Mouse (Mus musculus): ENCODE measurements at regions not wholly inside any gene's neighbourhood (a gene's known extent, or its start where the extent isn't known, plus 50 kb on each side); places are given as distances from the start of the nearest gene placed in this dataset.

DNA sequence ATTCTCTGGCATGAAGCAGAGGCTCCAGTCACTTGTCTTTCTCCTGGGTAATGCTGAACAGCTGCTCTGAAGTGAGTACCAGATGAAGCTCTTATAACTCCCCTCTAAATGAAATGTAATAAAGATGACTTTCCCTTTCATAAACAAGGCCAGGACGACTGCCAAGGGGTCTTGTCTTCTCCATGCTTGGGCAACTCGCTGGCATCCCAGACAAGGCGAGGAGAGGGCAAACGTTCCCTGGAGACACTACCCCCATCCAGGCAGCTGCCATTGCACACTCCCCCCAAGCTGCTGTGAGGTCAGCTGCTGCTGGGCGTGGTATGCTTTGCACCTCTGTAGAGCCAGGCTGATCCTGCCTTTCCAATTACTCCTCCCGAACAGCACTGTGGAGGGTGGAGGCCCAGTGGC is 63.1 kb upstream of the Cxcl12 start:
- no peaks in the 10 kb centered on the region for H3K27me3 ChIP-seq (ENCODE audit: control insufficient read depth, insufficient read depth, low read length)
- H3K27ac ChIP-seq (ENCODE audit: insufficient read depth, low read depth, low read length), result no peak overlapping the region
- no peaks in the 10 kb centered on the region for H3K4me1 ChIP-seq (ENCODE audit: control insufficient read depth, insufficient read depth, insufficient read length, low read length)
- TF ChIP-seq POLR2A (IDR thresholded peaks at IDR 0.05; ENCODE audit: low read depth, low read length) (no peak), CTCF (IDR thresholded peaks at IDR 0.05; ENCODE audit: extremely low read depth, insufficient read length, insufficient replicate concordance, low read depth, low read length) (no peak)
- WGBS, result 40% methylated on average over 6 of the region's 6 CpGs
- H3K4me3 ChIP-seq (ENCODE audit: low read depth, low read length), result no peak overlapping the region
- H3K36me3 ChIP-seq (ENCODE audit: control insufficient read depth, insufficient read depth, low read length), result no peaks in the 10 kb centered on the region

GRCm38 (mm10) chr6:117110291-117110690 is 58.0 kb upstream of the Cxcl12 start:
- Histone ChIP-seq H3K4me1 (ENCODE audit: control insufficient read depth, insufficient read depth, insufficient read length, low read length) (no peaks in the 10 kb centered on the region), H3K27me3 (ENCODE audit: control insufficient read depth, insufficient read depth, low read length) (no peaks in the 10 kb centered on the region), H3K4me3 (ENCODE audit: low read depth, low read length) (no peak overlapping the region), H3K27ac (ENCODE audit: insufficient read depth, low read depth, low read length) (no peak overlapping the region), H3K36me3 (ENCODE audit: control insufficient read depth, insufficient read depth, low read length) (no peaks in the 10 kb centered on the region)
- WGBS, result 55% methylated on average over 3 of the region's 3 CpGs
- no peak for TF ChIP-seq POLR2A (IDR thresholded peaks at IDR 0.05; ENCODE audit: low read depth, low read length)
- TF ChIP-seq CTCF (IDR thresholded peaks at IDR 0.05; ENCODE audit: extremely low read depth, insufficient read length, insufficient replicate concordance, low read depth, low read length), result no peak

- WGBS, result 47% methylated on average over 8 of the region's 8 CpGs
- TF ChIP-seq POLR2A (IDR thresholded peaks at IDR 0.05; ENCODE audit: low read depth, low read length) (no peak), CTCF (IDR thresholded peaks at IDR 0.05; ENCODE audit: extremely low read depth, insufficient read length, insufficient replicate concordance, low read depth, low read length) (no peak)
- H3K4me1 ChIP-seq (ENCODE audit: control insufficient read depth, insufficient read depth, insufficient read length, low read length), result no peaks in the 10 kb centered on the region
Observed at GRCm38 (mm10) chr6:117114859-117115258, 53.5 kb upstream of the Cxcl12 start.

GRCm38 (mm10) chr6:117118081-117118480 is 50.3 kb upstream of the Cxcl12 start:
- no peaks in the 10 kb centered on the region for H3K36me3 ChIP-seq (ENCODE audit: control insufficient read depth, insufficient read depth, low read length)

More at GRCm38 (mm10) chr6:117114859-117115258, 53.5 kb upstream of the Cxcl12 start:
- H3K4me3 ChIP-seq (ENCODE audit: low read depth, low read length), result no peak overlapping the region
- H3K27ac ChIP-seq (ENCODE audit: insufficient read depth, low read depth, low read length), result no peak overlapping the region
- no peaks in the 10 kb centered on the region for H3K36me3 ChIP-seq (ENCODE audit: control insufficient read depth, insufficient read depth, low read length)
- H3K27me3 ChIP-seq (ENCODE audit: control insufficient read depth, insufficient read depth, low read length), result no peaks in the 10 kb centered on the region

More at GRCm38 (mm10) chr6:117118081-117118480, 50.3 kb upstream of the Cxcl12 start:
- H3K4me3 ChIP-seq (ENCODE audit: low read depth, low read length), result no peak overlapping the region
- H3K4me1 ChIP-seq (ENCODE audit: control insufficient read depth, insufficient read depth, insufficient read length, low read length), result no peaks in the 10 kb centered on the region
- H3K27me3 ChIP-seq (ENCODE audit: control insufficient read depth, insufficient read depth, low read length), result no peaks in the 10 kb centered on the region
- TF ChIP-seq CTCF (IDR thresholded peaks at IDR 0.05; ENCODE audit: extremely low read depth, insufficient read length, insufficient replicate concordance, low read depth, low read length) (no peak), POLR2A (IDR thresholded peaks at IDR 0.05; ENCODE audit: low read depth, low read length) (no peak)
- H3K27ac ChIP-seq (ENCODE audit: insufficient read depth, low read depth, low read length), result no peak overlapping the region
- 82% methylated on average over 3 of the region's 3 CpGs for WGBS

All from small intestine, adult 2 months (tissue).